Mouse (Mus musculus) liver, adult 2 months (tissue): Measurements from ENCODE around the gene Nr5a2. TPM values are rescaled to one million over a fixed set of nuclear protein-coding genes. Genes with fewer than 3 reads are reported as not detected.
A peak's percentile ranks its signal among the peaks of the same experiment; 100 is the strongest.
"Not testable (repeated sequence)": the region's sequence is repeated elsewhere in the genome, so short reads cannot be mapped to it uniquely, and the experiment has no call there.

Source experiments
- DNase-seq: peaks from one replicate; pipeline ENCODE4 v3.0.0-alpha.2; 2011; ENCODE audit warnings: low read depth, low spot score; ENCODE audit errors: extremely low read depth
- H3K27ac ChIP-seq: fragments of 200-500 bp; replicated peaks from 2 replicates; pipeline ENCODE4 v1.5.1; 2012; ENCODE audit warnings: low read depth, mild to moderate bottlenecking, control low read depth, inconsistent platforms, low read length; ENCODE audit not compliant: insufficient read depth
- H3K27me3 ChIP-seq: fragments of 200-500 bp; 2 replicates; pipeline ENCODE4 v1.6.1; 2012; ENCODE audit warnings: mild to moderate bottlenecking, moderate library complexity, low read length, inconsistent platforms; ENCODE audit not compliant: control insufficient read depth, insufficient read depth
- H3K36me3 ChIP-seq: fragments of 200-500 bp; 2 replicates; pipeline ENCODE4 v1.6.1; 2012; ENCODE audit warnings: low read length, inconsistent platforms; ENCODE audit not compliant: control insufficient read depth, insufficient read depth
- H3K4me1 ChIP-seq: fragments of 200-500 bp; 2 replicates; pipeline ENCODE4 v1.6.1; 2011; ENCODE audit warnings: low read length; ENCODE audit not compliant: control insufficient read depth, insufficient read depth
- H3K4me3 ChIP-seq: fragments of 200-500 bp; 2 replicates; pipeline ENCODE4 v1.5.1; 2011; ENCODE audit warnings: low read depth, mild to moderate bottlenecking, control low read depth, low read length, moderate library complexity; ENCODE audit not compliant: insufficient read depth
- H3K79me2 ChIP-seq: fragments of 200-500 bp; 2 replicates; pipeline ENCODE4 v1.6.1; 2012; ENCODE audit warnings: inconsistent platforms, mild to moderate bottlenecking, low read length, moderate library complexity; ENCODE audit not compliant: control insufficient read depth, insufficient read depth
- H3K9ac ChIP-seq: fragments of 200-500 bp; 2 replicates; pipeline ENCODE4 v1.6.1; 2012; ENCODE audit warnings: low read depth, mild to moderate bottlenecking, control low read depth, inconsistent platforms, low read length
- CTCF ChIP-seq: fragments of 200-500 bp; IDR thresholded peaks from 2 replicates; pipeline ENCODE4 v1.5.1; 2011; ENCODE audit warnings: low read depth, low read length, control low read depth
- POLR2A ChIP-seq: fragments of 200-500 bp; IDR thresholded peaks from 2 replicates; pipeline ENCODE4 v1.6.1; 2011; ENCODE audit warnings: low read length, control low read depth; ENCODE audit not compliant: insufficient read depth; ENCODE audit errors: extremely low read depth
- WGBS: fragments of 180-500 bp; shearing (Covaris S2); methylation state at CpG from one replicate; pipeline ENCODE4 v1.1.7; 2018; 5-methylcytosine and 5-hydroxymethylcytosine counted together
- polyA plus RNA-seq: library from polyadenylated mRNA; depleted of rRNA; stranded (reverse); fragments of >200 nt; gene quantifications from 2 replicates; pipeline ENCODE4 v1.2.3, GENCODE M21; 2012
- total RNA-seq: library from RNA; depleted of rRNA; stranded (reverse); fragments of >200 nt; gene quantifications from 2 replicates; pipeline ENCODE4 v1.2.3, GENCODE M21; 2014

Nr5a2 gene
- total and polyA plus RNA-seq, 2 experiments, result 21.4 to 37.7 TPM

GRCm38 (mm10) chr1:136832305-136833152, 127.7 kb downstream of the Nr5a2 start:
- Histone ChIP-seq H3K27ac (no peak overlapping the region), H3K4me3 (no peak overlapping the region), H3K79me2 (no peaks in the 10 kb centered on the region), H3K4me1 (no peaks in the 10 kb centered on the region), H3K27me3 (no peaks in the 10 kb centered on the region), H3K9ac (no peak overlapping the region), H3K36me3 (no peaks in the 10 kb centered on the region)
- TF ChIP-seq CTCF (no peak), POLR2A (no peak)
- DNase-seq, result no peak
- WGBS, result 65% methylated on average over 12 of the region's 12 CpGs

DNA sequence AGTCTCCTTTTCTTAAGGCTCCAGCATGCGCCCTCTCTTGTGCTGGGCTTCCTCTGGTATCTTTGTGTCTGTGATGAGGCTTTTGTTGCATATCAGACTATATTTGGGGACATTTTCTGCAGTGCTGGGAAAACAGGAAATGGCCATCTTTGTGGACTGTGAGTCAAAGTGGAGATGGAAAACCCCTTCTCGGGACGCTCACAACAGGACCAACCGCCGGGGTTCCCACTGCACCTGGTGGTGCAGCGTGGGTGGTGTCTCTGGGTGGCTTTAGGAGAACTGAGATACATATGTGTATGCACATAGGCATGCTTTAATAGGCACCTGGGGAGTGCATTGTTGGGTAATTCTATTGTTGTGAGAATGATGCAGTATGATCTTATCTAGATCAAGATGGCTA, 129.3 kb downstream of the Nr5a2 start:
- WGBS, result 75% methylated on average over 6 of the region's 6 CpGs

GRCm38 (mm10) chr1:136829931-136830330, 130.3 kb downstream of the Nr5a2 start:
- no peaks in the 10 kb centered on the region for H3K79me2 ChIP-seq
- no peak for DNase-seq
- H3K27ac ChIP-seq, result no peak overlapping the region
- H3K27me3 ChIP-seq, result no peaks in the 10 kb centered on the region
- H3K4me1 ChIP-seq, result no peaks in the 10 kb centered on the region
- TF ChIP-seq CTCF (no peak), POLR2A (no peak)
- no peak overlapping the region for H3K9ac ChIP-seq
- 94% methylated on average over 3 of the region's 3 CpGs for WGBS
- H3K36me3 ChIP-seq, result no peaks in the 10 kb centered on the region
- no peak overlapping the region for H3K4me3 ChIP-seq

More for the DNA sequence above, 129.3 kb downstream of the Nr5a2 start:
- no peak for DNase-seq
- Histone ChIP-seq H3K27me3 (no peaks in the 10 kb centered on the region), H3K79me2 (no peaks in the 10 kb centered on the region), H3K4me1 (no peaks in the 10 kb centered on the region), H3K9ac (no peak overlapping the region), H3K27ac (no peak overlapping the region), H3K36me3 (no peaks in the 10 kb centered on the region), H3K4me3 (no peak overlapping the region)
- TF ChIP-seq CTCF, result no peak
- TF ChIP-seq POLR2A, result no peak

- WGBS, result 62% methylated on average over 4 of the region's 4 CpGs
- Histone ChIP-seq H3K79me2 (no peaks in the 10 kb centered on the region), H3K27ac (0 out of 2 replicates have a peak overlapping the region, but pooled peaks have one; percentile 6), H3K9ac (no peak overlapping the region), H3K36me3 (no peaks in the 10 kb centered on the region), H3K4me3 (no peak overlapping the region), H3K4me1 (no peaks in the 10 kb centered on the region; the same call in 1 of the 2 replicates), H3K27me3 (no peaks in the 10 kb centered on the region)
- DNase-seq, result no peak
- TF ChIP-seq CTCF (no peak), POLR2A (no peak)
Observed at GRCm38 (mm10) chr1:136823897-136824296, 136.4 kb downstream of the Nr5a2 start.

DNA sequence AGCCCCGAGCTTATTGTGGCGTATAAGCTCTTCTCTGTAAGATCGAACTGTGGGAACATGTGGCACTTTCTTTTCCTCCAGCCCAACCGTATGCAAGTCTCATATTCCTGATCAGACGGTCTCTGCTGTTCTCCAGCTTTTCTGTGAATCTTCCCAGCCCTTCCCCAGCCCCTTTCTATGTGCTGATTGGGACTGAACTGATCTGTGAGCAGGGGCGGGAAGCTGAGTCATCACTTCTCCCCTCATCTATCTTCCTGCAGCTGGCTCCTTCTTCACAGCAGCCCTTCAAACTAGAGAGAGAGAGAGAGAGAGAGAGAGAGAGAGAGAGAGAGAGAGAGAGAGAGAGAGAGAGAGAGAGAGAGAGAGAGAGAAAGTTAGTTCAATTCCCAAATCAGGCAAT, 159.6 kb downstream of the Nr5a2 start:
- Histone ChIP-seq H3K27ac (no peak overlapping the region), H3K36me3 (no peaks in the 10 kb centered on the region), H3K4me3 (no peak overlapping the region), H3K4me1 (no peaks in the 10 kb centered on the region), H3K79me2 (no peaks in the 10 kb centered on the region), H3K9ac (no peak overlapping the region), H3K27me3 (no peaks in the 10 kb centered on the region)
- 81% methylated on average over 6 of the region's 6 CpGs for WGBS
- TF ChIP-seq POLR2A (no peak), CTCF (no peak)
- no peak for DNase-seq

DNA sequence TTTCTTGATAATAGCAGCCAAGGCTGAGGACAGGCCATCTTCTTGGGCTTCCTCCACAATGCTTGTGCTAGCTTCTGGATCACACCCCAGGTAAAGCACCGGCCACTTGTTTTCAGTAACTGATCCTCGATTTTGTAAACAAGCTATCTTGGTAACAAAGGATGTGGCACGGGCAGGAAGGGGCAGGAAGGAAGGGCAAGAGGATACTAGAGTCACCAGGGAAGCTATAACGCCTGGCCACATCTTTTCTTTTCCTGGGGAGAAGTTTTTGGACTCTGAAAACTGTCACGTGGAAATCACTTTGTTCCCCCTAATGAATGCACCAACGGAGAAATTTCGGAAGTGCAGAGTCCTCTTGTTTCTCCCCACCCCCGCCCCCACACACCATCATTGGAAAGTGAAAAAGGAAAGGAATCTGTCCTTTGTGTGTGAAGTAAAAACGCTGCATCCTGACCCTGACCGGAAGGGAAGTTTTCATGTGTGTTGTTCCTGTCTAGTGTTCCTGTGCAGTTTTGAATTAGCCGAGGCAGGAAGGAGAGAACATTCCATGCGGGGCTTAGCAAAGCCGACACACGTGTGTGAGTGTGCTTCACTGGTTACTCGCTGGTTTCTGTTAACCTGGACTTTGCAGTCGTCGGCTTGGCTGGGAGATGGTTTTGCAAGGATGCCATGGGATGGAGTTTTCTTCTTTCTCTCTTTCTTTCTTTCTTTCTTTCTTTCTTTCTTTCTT, 163.7 kb downstream of the Nr5a2 start:
- DNase-seq, result peak; percentile 7
- no peak overlapping the region for H3K27ac ChIP-seq
- TF ChIP-seq POLR2A, result no peak
- TF ChIP-seq CTCF, result no peak
- peaks cover 2% of the 10 kb centered on the region; the same call in 1 of the 2 replicates for H3K4me1 ChIP-seq
- 47% methylated on average over 17 of the region's 17 CpGs for WGBS
- H3K4me3 ChIP-seq, result no peak overlapping the region
- H3K36me3 ChIP-seq, result no peaks in the 10 kb centered on the region
- no peaks in the 10 kb centered on the region for H3K79me2 ChIP-seq
- no peaks in the 10 kb centered on the region for H3K27me3 ChIP-seq
- no peak overlapping the region for H3K9ac ChIP-seq

DNA sequence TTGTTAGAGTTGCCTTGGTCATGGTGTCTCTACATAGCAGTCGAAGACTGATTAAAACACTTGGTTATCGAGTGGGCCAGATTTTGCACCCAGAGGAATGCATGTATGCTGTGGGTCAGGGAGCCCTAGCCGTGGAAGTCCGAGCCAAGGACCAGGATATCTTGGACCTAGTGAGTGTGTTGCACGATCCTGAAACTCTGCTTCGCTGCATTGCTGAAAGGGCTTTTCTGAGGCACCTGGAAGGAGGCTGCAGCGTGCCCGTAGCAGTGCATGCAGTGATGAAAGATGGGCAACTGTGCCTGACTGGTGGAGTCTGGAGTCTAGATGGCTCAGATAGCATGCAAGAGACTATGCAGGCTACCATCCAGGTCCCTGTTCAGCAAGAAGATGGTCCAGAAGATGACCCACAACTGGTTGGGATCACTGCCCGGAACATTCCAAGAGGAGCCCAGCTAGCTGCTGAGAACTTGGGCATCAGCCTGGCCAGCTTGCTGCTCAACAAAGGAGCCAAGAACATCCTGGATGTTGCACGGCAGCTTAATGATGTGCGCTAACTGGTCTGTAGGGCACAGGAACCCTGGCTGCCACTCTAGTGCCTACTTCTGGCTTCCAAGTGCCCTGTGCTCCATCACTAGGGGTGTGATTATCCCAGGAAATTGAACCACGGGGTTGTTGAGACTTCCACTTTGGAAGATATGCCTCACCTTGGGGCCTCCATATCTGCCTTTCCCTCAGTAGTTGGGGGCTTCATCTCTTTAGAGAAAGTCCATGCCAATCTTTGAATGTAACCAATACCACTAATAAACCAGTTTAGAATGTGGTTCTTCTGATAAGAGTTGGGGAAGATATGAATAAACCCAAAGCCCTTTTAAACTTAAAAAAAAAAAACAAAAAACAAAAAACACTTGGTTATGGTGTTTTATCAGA, 167.0 kb downstream of the Nr5a2 start:
- not testable (repeated sequence) for H3K79me2 ChIP-seq, H3K27ac ChIP-seq, H3K9ac ChIP-seq, DNase-seq, H3K27me3 ChIP-seq, H3K4me3 ChIP-seq, H3K4me1 ChIP-seq, H3K36me3 ChIP-seq
- WGBS, result 97% methylated on average over 12 of the region's 12 CpGs
